Mouse (Mus musculus) liver (tissue): Measurements from ENCODE around the gene Gm28372.

Experiments used
- DNase-seq: peaks from one replicate; pipeline ENCODE4 v3.0.0-alpha.2; 2020; ENCODE audit warnings: mixed read lengths

Gm28372 gene

DNA sequence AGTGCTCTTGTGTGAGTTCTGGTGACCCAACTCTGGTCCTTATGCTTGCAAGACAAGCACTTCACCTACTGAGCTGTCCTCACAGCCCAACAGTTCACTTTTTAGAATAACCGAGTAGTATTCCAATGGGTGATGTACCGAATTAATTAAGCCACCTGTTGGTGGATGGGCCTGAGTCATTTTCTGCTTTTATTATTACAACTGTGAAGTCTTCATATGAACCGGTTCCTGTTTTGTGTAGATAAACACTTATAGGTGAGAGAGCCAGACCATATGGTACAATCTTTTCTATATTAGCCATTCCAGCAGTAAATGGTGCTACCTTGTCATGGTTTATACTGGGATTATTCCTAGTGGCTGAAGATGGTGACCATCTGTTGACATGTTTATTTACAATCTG is 7.7 kb downstream of the Gm28372 start:
- no peak for DNase-seq

DNA sequence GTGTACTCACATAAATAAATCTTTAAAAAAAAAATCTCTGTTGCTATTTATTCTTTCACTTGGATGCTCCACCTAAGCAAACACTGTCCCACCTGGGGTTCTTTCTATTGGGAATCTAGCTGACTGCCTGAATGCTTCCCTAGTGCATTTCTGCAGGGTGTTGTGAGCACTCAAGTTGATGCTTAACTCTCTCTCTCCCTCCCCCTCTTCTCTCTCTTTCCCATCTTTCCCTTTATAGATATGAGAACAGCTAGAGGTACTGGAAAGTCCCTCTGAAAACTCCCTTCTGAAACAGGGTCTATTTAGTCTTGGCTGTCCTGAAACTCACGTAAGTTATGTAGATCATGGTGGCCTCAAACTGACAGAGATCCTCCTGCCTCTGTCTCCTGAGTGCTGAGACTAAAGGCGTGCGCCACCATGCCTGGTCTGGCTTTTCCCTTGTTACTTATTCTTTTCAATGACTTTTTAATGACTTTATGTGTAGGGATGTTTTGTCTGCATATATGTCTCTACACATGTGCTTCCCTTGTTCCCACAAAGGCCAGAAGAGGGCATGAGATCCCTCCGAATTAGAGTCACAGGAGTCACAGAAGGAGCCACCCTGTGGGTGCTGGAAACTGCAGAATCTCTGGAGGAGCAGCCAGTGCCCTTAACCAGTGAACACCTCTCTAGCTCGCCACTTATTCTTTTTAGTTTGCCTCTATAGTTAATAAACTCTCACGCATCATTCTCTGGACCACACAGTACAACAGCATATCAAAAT is 9.2 kb downstream of the Gm28372 start:
- DNase-seq: no peak

DNA sequence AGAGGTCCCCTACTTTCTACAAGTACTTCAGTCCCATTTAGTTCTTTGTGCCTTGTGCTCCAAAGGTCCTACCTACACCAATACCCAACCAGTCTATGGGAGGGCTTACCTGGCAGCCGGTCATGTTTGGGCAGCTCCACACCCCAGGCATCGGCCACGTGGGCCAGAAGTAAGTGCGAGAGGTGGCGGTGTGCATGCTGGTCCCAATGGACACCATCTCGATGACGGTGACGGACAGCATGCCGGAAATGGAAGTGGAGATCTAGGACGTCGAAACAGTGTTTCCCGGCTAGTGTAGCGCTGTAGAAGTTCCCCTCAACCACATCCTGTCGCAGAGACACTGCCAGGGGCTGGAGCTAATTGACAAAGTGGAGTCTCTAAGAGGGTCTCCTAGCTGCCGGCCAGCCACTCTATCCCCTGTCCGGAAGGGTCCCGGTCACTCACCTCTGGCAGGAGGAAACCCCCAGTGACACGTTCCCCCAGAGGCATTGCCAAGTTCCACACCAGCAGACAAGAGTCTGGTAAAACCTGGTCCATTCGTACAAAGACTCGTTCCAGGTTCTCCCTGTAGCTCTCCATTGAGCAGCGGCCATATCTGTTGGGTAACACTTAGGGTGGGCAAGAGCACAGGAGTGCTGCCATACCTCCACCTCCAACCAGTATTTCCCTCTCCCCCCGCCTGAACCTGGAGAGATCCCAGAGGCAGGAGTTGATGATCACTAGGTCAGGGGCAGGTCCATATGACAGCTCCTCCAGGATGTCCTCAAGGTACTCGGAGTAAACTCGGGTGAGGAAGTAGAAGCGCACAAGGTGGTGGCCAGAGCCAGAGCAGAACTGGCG is 17.0 kb downstream of the Gm28372 start:
- DNase-seq: no peak

DNA sequence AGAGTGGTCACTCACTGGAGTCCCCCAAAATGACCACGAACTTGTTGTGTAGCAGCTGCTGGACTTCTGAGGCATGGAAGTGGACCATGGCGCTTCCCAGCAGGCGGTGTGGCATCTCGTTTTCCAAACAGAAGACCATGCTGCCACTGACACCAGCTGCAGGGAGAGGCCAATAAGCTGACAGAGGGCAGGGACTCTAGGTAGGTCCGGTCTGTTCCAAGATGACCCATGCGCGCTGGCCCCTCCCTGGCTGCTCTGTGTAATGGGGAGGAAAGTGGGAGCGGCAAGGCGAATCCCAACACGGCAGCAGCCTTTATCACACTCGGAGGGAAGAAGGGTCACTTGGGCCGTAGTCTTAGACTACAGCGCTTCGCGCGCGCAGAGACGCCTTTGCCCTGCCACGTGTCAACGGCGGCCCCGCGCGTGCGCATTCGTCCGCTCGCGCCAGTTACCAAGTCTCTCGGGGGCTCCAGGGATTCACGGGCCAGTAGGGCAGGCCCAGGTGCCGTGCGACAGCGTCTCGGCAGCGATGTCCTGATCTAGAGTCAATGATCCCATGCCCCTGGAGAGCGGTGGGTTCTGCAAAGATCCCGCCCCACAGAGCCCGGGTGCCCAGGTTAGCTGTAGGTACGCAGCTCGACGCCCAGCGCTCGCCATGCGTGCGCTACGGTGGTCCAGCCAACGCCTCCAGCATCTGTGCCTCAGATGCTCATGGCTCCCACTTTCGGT is 18.5 kb downstream of the Gm28372 start:
- DNase-seq: peak; percentile 80

DNA sequence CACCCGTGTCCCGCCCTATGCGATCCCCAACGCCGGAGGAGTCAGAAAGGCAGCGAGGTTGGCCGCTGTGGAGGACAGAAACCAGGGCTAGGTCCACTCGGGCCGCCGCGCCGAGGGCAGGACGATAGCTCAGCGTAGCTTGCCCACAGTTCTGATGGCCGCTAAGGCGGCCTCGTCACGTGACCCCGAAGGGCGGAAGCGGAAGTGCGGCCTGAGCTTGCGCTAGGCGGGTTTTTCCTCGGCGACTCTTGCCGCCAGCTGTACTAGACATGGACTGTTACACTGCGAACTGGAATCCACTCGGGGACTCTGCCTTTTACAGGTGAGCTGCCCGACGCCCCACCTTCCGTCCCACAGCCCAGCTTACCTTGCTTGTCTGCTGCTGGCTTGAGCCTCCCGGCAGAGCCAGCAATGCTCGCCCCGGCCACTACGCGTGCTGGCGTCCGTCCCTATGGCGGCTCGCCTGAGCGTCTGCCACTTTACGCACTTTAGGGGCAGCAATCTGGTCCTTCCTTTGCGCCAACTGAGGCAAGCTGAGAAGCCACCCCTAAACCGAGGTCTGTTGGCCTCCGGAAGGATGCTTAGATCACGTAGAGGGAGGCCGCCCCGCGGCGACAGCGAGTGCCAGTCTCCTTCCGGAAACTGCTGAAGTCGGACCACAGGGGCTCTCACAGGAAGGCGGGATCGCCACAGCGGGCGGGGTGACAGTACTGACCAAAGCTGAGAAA is 19.3 kb downstream of the Gm28372 start, which contains the start of the genes Vps16 and Pced1a:
Vps16 (plus strand) TSS at position 214 of the 728 bp plus-strand sequence.
Pced1a (minus strand) TSS at position 576 of the 728 bp plus-strand sequence.
- DNase-seq: peak; percentile 90

DNA sequence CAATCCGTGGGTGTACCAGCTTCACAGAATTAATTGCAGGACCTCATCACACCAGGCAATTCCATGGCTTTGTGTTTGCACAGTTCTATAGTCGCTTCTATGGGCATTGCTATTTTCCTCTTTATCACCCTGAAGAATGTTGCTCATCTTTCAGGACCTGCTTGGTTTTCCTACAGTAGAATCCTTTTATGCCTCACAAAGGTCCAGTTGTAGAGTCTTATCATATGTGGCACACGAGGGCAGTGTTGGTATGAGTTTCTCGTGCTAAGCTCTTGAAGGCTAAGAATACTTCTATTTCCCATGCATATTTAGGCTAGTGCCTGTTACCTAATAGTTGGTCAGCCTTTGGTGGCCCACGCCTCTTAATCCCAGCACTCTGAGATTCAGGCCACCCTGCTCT is 20.1 kb downstream of the Gm28372 start:
- DNase-seq: no peak

DNA sequence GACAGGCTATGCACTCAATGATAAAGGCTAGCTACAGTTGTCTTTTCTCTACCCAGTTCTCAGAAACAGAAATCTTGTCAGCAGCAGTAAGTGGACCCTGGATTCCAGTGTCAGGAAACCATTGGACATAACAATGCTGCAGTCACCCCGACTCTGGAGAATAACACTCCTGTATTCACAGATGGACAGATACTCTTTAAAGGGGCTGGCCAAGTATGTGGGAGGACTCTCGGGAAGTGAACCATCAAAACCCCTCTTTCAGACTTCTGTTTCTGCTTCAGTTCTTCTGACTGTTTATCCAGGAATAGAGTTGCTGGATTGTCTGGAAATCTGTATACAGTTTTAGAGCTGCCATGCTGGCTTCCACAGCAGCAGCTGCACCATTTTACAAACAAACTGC is 24.8 kb downstream of the Gm28372 start:
- no peak for DNase-seq

DNA sequence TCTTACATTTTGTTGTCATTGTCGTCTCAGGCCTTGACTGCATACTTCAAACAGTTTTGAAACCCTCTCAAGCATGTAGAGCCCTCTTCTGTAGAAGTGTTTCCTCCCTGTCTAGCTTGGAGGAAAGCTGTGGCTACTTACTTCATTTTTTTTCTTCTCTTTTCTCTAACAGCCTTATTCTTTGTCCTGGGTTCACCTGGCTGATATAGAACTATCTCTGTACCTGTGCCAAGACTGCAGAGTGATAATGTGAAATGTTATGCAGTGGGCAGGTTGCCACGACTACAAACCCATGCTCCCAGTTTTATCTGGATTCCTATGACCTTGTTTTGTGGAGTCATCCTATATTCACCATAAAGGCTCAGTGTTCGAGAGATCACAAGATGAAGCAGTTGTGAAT is 25.4 kb downstream of the Gm28372 start:
- no peak for DNase-seq

DNA sequence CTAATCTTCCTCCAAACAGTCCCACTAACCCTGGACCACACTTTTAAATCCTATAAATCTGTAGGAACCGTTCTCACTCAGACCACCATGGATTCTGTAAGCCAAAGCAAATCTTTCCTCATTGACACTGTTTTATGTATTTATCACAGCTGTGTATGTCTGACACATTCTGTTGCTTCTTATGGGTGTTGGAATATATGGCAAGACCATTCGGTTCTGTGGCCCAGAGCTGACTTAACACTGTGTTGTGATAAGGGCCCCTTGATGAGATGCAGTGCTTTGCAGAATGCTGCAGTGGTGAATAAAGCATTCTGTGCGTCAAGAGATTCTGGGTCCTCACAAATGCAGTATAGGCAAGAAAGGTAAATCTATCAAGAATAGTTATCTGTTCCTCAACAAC is 27.1 kb downstream of the Gm28372 start:
- no peak for DNase-seq

DNA sequence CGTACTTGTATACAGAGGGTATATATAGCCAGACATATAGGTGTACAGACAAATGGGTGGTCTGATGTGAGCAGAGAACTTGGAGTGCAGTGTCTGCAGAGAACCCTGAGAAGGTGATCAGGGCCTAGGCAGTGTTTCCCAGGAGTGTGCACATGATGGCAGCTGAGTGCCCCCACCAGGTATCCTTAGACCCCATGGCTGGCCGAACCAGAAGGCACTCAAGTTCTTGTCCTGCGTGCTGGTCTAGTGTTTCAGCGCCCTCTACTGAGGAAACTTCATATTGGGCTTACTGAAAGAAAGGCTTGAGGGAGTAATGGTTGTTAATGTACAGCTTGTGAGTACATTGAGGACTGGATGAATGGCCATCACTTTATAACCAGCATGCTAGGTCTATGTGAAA is 28.1 kb downstream of the Gm28372 start:
- DNase-seq: peak; percentile 29

DNA sequence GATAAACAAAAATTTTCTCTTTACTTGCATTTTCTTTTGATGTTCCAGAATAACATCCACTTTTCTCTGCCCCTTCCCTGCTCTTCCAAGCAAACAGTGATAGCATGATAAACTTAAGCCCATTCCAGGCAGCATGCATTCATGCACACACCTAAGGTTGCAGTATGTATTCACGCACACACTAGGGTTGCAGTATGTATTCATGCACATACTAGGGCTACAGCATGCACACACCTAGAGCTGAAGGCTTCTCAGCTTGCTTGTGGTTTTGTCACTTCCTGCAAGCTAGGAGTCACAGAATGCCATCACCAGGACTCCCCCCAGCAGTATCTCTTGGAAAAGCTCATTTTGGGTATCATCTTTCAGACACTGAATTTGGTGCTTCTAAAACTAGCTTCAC is 31.7 kb downstream of the Gm28372 start:
- DNase-seq: no peak

DNA sequence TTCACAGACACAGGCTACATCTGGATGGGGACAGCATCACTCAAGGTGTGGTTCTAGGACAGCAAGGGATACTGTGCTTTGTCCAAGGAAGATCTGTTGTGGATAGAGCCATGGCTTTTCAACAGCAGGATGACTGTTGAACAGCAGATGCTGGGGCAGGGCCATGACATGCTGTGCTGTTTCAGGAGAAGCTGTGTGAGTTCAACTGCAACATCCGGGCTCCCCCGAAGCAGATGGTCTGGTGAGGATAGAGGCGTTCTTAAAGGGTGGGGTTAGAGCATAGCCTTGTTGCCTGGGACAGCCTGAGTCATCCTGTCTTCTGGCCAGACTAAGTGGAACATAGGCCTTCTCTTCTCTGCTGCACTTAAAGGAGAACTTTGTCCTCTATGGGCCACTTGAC is 33.8 kb downstream of the Gm28372 start:
- DNase-seq: no peak

DNA sequence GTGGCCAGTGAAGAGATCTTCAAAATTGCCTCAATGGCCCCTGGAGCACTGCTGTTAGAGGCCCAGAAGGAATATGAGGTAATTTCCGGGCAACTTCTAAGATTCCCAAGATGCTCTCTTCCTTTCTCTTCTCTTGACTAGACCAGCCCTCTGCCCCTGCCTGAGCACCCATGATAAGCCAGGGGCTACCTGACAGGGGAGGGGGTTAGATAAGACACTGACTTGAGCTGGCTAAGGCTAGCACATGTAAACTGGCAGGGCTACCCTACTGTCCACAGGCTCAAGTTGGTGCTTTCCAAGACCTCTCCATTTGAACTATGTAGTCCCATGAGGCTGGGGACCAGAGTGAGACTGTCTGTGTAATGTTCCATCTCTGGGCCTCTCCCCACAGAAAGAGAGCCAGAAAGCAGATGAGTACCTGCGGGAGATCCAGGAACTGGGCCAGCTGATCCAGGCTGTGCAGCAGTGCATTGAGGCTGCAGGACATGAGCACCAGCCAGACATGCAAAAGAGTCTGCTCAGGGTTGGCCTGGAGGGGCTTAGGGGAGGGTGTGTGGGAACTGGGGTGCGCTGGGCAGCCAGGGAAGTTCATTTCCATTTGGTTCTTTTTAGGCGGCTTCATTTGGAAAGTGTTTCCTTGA is 34.9 kb downstream of the Gm28372 start:
- DNase-seq: no peak

DNA sequence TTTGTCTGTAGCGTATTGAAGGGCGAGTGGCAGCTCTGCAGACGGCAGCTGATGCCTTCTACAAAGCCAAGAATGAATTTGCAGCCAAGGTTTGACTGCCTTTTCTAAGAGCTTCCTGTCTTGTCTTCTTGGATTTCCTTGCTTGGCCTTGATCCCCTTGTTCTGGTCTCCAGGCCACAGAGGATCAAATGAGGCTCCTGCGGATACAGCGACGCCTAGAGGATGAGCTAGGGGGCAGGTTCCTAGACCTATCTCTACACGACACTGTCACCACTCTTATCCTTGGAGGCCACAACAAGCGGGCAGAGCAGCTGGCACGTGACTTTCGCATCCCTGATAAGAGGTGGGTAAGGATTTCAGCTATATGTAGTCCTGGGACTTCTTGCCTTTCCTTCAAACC is 37.1 kb downstream of the Gm28372 start:
- peak; percentile 58 for DNase-seq

DNA sequence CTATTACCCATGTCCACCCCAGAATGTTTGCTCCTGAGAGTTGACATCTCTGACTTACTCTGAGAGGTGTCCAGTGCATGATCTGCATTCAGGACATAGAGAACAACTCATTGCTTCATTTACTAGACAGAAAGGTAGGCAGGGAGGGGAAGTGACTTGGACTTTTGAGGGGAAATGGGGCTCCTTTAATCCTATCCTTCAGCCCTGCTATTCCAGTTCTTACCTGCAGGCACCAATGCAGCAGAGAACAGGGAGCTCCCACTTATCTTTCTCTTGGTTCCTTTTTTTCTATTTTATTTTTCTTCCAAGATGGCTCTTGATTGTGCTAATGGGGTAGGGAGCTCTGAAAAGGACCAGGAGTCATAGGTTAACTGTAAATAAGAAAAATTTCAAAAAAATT is 43.4 kb downstream of the Gm28372 start:
- no peak for DNase-seq

DNA sequence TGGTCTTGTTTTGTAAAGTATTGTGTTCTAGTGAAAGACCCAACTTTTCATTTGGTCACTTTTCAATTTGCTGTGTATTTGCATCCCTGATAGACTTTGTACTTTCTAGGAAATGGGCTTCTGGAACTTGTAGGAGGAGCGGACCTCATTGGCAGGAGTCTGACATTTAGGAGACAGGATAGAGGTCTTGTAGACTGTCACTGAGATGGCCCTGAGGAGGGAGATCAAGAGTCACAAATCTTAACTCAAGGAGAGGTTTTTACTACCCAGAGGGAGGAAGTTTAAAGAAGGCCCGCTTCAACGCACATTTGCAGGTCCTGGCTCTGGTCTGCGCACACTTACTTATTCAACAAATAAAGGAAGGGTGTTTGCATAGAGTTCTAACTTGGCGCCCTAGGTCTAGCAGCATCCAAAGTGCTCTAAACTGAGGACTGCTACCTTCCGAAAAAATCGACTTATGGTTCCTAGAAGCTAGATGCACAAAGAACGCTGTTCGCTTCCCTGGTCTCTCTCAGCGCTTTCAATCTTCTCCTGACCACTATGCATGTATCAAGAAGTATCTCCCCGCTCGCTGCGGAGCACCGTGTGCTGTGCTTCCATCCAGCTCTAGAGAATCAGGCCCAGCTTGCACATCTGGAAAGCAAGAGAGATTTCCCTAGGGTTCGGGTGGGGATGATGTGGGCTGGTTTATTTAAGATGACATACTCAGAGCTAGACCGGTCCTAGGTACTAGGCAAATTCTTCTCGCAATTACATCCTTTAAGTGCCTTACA is 44.2 kb downstream of the Gm28372 start:
- no peak for DNase-seq

DNA sequence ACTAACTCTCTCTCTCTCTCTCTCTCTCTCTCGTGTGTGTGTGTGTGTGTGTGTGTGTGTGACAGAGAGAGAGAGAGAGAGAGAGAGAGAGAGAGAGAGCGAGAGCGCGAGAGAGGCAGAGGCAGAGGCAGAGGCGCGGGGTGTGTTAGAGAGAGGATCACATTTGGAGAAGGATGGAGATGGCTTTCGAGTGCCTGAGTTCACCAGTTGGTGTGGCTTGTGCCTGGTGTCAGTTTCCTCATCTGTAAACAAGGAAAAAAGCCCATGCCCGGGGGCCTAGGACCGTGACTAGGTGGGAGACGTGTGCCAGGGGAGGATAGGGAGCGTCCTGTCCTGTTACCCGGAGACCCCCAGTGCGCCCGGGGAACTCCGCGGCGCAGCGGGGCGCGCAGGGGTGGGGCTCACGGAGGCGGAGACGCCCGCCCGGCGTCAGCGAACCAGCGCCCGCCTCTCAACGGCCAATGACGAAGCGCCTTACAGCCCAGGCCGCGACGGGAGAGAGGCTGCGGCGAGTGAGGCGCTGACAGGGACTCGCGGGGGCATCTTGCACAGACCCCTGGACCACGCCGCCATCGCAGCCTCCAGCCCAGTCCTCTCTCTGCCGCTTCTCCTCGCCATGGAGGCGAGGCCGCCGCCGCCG is 44.9 kb downstream of the Gm28372 start, which contains the start of gene Ptpra:
Ptpra (plus strand) TSS at position 485 of the 640 bp plus-strand sequence.
- peak; percentile 91 for DNase-seq

DNA sequence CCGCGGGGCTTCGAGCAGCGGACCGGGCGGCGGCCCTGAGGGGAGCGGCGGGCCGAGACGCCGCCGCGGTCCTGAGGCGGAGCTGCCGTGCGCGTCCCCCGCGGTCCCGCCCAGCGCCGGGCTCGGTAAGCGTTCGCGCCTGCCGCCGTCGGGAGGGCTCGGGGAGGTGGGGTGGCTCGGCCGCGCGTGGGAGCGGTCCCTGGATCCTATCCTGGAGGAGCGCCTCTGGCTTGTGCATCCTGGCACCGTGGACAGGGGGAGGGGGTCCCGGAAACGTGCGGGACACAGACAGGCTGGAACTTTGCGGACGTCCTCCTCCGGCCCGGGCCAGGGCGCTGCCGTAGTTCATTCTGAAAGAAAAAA is 45.4 kb downstream of the Gm28372 start:
- peak; percentile 84 for DNase-seq

DNA sequence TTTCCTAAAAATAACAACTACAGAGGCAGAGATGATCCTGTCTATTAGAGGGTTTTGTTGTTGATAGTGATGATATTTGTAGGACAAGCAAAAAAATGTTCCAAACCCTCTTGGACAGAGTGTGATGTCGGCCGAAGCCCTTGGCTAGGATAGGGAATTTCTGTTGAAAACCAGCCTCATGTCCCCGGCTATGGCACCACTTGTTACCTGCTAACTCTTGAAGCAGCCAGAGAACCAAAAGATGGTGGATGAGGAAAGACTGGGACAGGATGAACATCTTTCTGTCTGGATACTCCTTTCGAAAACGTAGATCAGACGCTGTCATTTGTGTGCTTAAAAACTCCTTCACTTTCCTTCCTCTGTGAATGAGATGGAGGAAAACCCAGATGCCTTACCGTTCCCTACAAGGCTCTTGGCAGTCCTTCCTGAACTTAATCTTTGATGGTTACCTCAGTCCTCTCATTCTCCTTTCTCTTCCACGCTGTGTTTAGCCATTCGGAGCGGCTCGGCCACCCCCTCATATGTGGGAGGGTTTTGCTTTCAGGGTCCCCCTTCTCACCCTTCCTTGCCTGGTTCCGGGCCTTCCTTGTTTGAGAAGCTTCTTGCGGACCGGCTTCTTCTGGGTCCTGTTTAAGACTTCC is 46.2 kb downstream of the Gm28372 start:
- DNase-seq: no peak

DNA sequence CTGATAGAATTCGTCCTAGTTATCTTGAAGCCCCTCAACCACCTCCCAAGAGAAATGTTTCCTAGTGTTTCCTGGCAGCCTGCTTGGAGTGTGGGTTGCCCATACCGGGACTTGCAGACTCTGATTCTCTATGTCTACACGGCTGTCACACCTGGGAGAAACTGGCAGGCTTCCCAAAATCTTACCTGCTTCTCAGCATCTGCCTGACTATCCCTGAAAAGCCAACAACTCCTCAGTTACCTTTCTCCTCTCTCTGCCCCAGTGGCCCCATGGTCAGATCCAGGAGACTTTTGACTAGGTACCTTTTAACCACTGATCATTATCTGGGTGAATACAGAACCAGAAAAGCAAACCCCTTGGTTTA is 46.7 kb downstream of the Gm28372 start:
- no peak for DNase-seq
